Mouse (Mus musculus) liver, embryonic 14.5 days (tissue): ENCODE results near the gene Fam185a. TPM values are rescaled to one million over a fixed set of nuclear protein-coding genes. Genes with fewer than 3 reads are reported as not detected.

Source experiments
- ATAC-seq: fragments of 200-750 bp; cut with Nextera tagmentation; 2 replicates; pipeline ENCODE4 v1.8.0; 2017; ENCODE audit warnings: moderate number of reproducible peaks, mild to moderate bottlenecking, moderate library complexity; ENCODE audit not compliant: insufficient read depth
- DNase-seq, 3 experiments: peaks; one replicate each; pipeline ENCODE4 v3.0.0-alpha.2; 2012 to 2013; ENCODE audit warnings: low read depth in 3 of 3, low spot score in 3 of 3
- H3K27ac ChIP-seq: fragments of 300-500 bp; sonication (generic); 2 replicates; pipeline ENCODE4 v1.5.1; 2014; ENCODE audit warnings: moderate library complexity, mild to moderate bottlenecking, control low read depth, inconsistent platforms
- H3K27me3 ChIP-seq: fragments of 300-500 bp; sonication (generic); 2 replicates; pipeline ENCODE4 v1.6.1; 2014; ENCODE audit warnings: mild to moderate bottlenecking, low read length, moderate library complexity; ENCODE audit not compliant: control insufficient read depth, insufficient read depth
- H3K36me3 ChIP-seq: fragments of 300-500 bp; sonication (generic); replicated peaks from 2 replicates; pipeline ENCODE4 v1.6.1; 2014; ENCODE audit warnings: low read depth; ENCODE audit not compliant: control insufficient read depth, insufficient read depth
- H3K4me1 ChIP-seq, 2 experiments: fragments of 200-500 bp in 1 of 2; fragments of 300-500 bp in 1 of 2; sonication (generic) in 1 of 2; replicated peaks; 2 replicates each; pipeline ENCODE4 v1.6.1; 2012 to 2014; ENCODE audit warnings: antibody characterized with exemption in 1 of 2, inconsistent platforms in 1 of 2, low read length in 1 of 2; ENCODE audit not compliant: control insufficient read depth in 2 of 2, insufficient read depth in 2 of 2
- H3K4me2 ChIP-seq: fragments of 300-500 bp; sonication (generic); 2 replicates; pipeline ENCODE4 v1.6.1; 2014; ENCODE audit warnings: low read depth, mild to moderate bottlenecking, control low read depth, moderate library complexity
- H3K4me3 ChIP-seq, 2 experiments: fragments of 200-500 bp in 1 of 2; fragments of 300-500 bp in 1 of 2; sonication (generic) in 1 of 2; 2 replicates each; pipeline ENCODE4 v1.5.1; 2012 to 2014; ENCODE audit warnings: low read depth in 2 of 2, low read length in 2 of 2, mild to moderate bottlenecking in 2 of 2, control low read depth in 1 of 2, inconsistent platforms in 1 of 2, moderate library complexity in 1 of 2; ENCODE audit not compliant: insufficient read depth in 1 of 2
- H3K9ac ChIP-seq: fragments of 300-500 bp; sonication (generic); replicated peaks from 2 replicates; pipeline ENCODE4 v1.6.1; 2014; ENCODE audit warnings: mild to moderate bottlenecking, control low read depth, moderate library complexity
- H3K9me3 ChIP-seq: fragments of 300-500 bp; sonication (generic); 2 replicates; pipeline ENCODE4 v1.6.1; 2016; ENCODE audit warnings: low read length, mixed read lengths; ENCODE audit not compliant: control insufficient read depth
- CTCF ChIP-seq: IDR thresholded peaks from 2 replicates; pipeline ENCODE4 v1.5.1; 2016; ENCODE audit warnings: antibody characterized with exemption, low read depth, control low read depth
- EP300 ChIP-seq: IDR thresholded peaks from 2 replicates; pipeline ENCODE4 v1.6.1; 2016; ENCODE audit warnings: antibody characterized with exemption, low read depth
- WGBS: fragments of 180-500 bp; shearing (Covaris S2); extraction: QIAGEN DNeasy Blood & Tissue Kit; methylation state at CpG from one replicate; pipeline ENCODE4 v1.1.7; 2014; ENCODE audit not compliant: insufficient replicate concordance; 5-methylcytosine and 5-hydroxymethylcytosine counted together
- polyA plus RNA-seq, 2 experiments: library from polyadenylated mRNA; depleted of rRNA in 1 of 2; stranded (reverse) in 1 of 2; unstranded in 1 of 2; fragments of >200 nt; fragmentation: Nextera tagmentation in 1 of 2; extraction: Ambion mirVana in 1 of 2; gene quantifications; 2 replicates each; pipeline versions ENCODE4 v1.2.1 to v1.2.3; 2012 to 2014

Fam185a gene
- polyA plus RNA-seq, 2 experiments, result 1.8 to 2.8 TPM

- 66% methylated on average over 8 of the region's 8 CpGs for WGBS
- DNase-seq, result no peak
- H3K9me3 ChIP-seq, result no peaks in the 10 kb centered on the region
- no peak for ATAC-seq
- no peak overlapping the region for H3K4me2 ChIP-seq
- no peaks in the 10 kb centered on the region for H3K4me1 ChIP-seq
- H3K36me3 ChIP-seq, result no peaks in the 10 kb centered on the region
- no peak for TF ChIP-seq EP300
- TF ChIP-seq CTCF, result no peak
- no peaks in the 10 kb centered on the region for H3K27me3 ChIP-seq
- no peak overlapping the region for H3K4me3 ChIP-seq
- H3K27ac ChIP-seq, result no peak overlapping the region
- no peak overlapping the region for H3K9ac ChIP-seq
Measured at GRCm38 (mm10) chr5:21493294-21493999, 68.7 kb downstream of the Fam185a start.

GRCm38 (mm10) chr5:21494781-21495180 lies 70.0 kb downstream of the Fam185a start:
- H3K4me1 ChIP-seq, result no peaks in the 10 kb centered on the region
- no peak for TF ChIP-seq CTCF
- no peak for TF ChIP-seq EP300
- no peaks in the 10 kb centered on the region for H3K36me3 ChIP-seq
- WGBS, result 23% methylated on average over 3 of the region's 3 CpGs
- no peak overlapping the region for H3K4me3 ChIP-seq
- no peak overlapping the region for H3K9ac ChIP-seq
- no peak for ATAC-seq
- H3K4me2 ChIP-seq, result no peak overlapping the region
- H3K9me3 ChIP-seq, result no peaks in the 10 kb centered on the region
- H3K27ac ChIP-seq, result no peak overlapping the region
- DNase-seq, result no peak
- H3K27me3 ChIP-seq, result no peaks in the 10 kb centered on the region

- ATAC-seq, result no peak
Measured at GRCm38 (mm10) chr5:21496321-21496720, 71.6 kb downstream of the Fam185a start.

GRCm38 (mm10) chr5:21496881-21497280 lies 72.1 kb downstream of the Fam185a start:
- no peak for DNase-seq
- H3K27me3 ChIP-seq, result no peaks in the 10 kb centered on the region
- no peak overlapping the region for H3K4me2 ChIP-seq
- H3K36me3 ChIP-seq, result no peaks in the 10 kb centered on the region
- H3K4me1 ChIP-seq, result no peaks in the 10 kb centered on the region
- H3K27ac ChIP-seq, result no peak overlapping the region
- no peaks in the 10 kb centered on the region for H3K9me3 ChIP-seq
- no peak for ATAC-seq
- H3K4me3 ChIP-seq, result no peak overlapping the region
- WGBS, result 51% methylated on average over 3 of the region's 3 CpGs
- H3K9ac ChIP-seq, result no peak overlapping the region
- no peak for TF ChIP-seq EP300
- no peak for TF ChIP-seq CTCF

More at GRCm38 (mm10) chr5:21496321-21496720, 71.6 kb downstream of the Fam185a start:
- no peak for DNase-seq
- H3K4me1 ChIP-seq, result no peaks in the 10 kb centered on the region
- H3K27ac ChIP-seq, result no peak overlapping the region
- no peaks in the 10 kb centered on the region for H3K27me3 ChIP-seq
- no peaks in the 10 kb centered on the region for H3K36me3 ChIP-seq
- no peak overlapping the region for H3K9ac ChIP-seq
- no peak overlapping the region for H3K4me2 ChIP-seq
- no peak overlapping the region for H3K4me3 ChIP-seq
- H3K9me3 ChIP-seq, result no peaks in the 10 kb centered on the region
- TF ChIP-seq EP300 (no peak), CTCF (no peak)
- 65% methylated on average over 6 of the region's 6 CpGs for WGBS

- no peaks in the 10 kb centered on the region for H3K9me3 ChIP-seq
- TF ChIP-seq EP300 (no peak), CTCF (no peak)
- ATAC-seq, result no peak
- no peak overlapping the region for H3K4me2 ChIP-seq
- no peaks in the 10 kb centered on the region for H3K4me1 ChIP-seq
- WGBS, result 71% methylated on average over 2 of the region's 2 CpGs
- H3K36me3 ChIP-seq, result no peaks in the 10 kb centered on the region
- DNase-seq, result no peak
- no peak overlapping the region for H3K4me3 ChIP-seq
- H3K27me3 ChIP-seq, result no peaks in the 10 kb centered on the region
- no peak overlapping the region for H3K27ac ChIP-seq
- no peak overlapping the region for H3K9ac ChIP-seq
Measured at GRCm38 (mm10) chr5:21498490-21498889, 73.7 kb downstream of the Fam185a start.
